Mouse (Mus musculus) frontal cortex, adult (tissue): Measurements from ENCODE around the gene Olfr68.
"Not testable (repeated sequence)": the region's sequence is repeated elsewhere in the genome, so short reads cannot be mapped to it uniquely, and the experiment has no call there.

ENCODE experiments used
- ATAC-seq: cut with Nextera tagmentation; 2 replicates; pipeline ENCODE4 v1.9.2; 2017; ENCODE audit warnings: mild to moderate bottlenecking, moderate library complexity, mixed read lengths; ENCODE audit not compliant: low TSS enrichment

Olfr68 gene

GRCm38 (mm10) chr7:103779598-103779997 is at the start of gene Olfr68:
Gene Olfr68, minus strand, starts transcription at chr7:103779698.
- ATAC-seq = no peak

- no peak for ATAC-seq
Observed at GRCm38 (mm10) chr7:103827808-103828207, 48.3 kb upstream of the Olfr68 start, which contains the start of gene Hbb-bs. Gene Hbb-bs, minus strand, starts transcription at chr7:103828096.

GRCm38 (mm10) chr7:103827139-103827538 is 47.6 kb upstream of the Olfr68 start:
- not testable (repeated sequence) for ATAC-seq

- no peak for ATAC-seq
Observed at GRCm38 (mm10) chr7:103826255-103826887, 46.9 kb upstream of the Olfr68 start.

GRCm38 (mm10) chr7:103825536-103826254 is 46.2 kb upstream of the Olfr68 start:
- no peak for ATAC-seq

GRCm38 (mm10) chr7:103824597-103824996 is 45.1 kb upstream of the Olfr68 start:
- no peak for ATAC-seq

- ATAC-seq = peak; percentile 65; the same call in 1 of the 2 replicates
Observed at GRCm38 (mm10) chr7:103815085-103815484, 35.6 kb upstream of the Olfr68 start.

GRCm38 (mm10) chr7:103813766-103814165 is 34.3 kb upstream of the Olfr68 start, which contains the start of gene Hbb-bt:
Gene Hbb-bt, minus strand, starts transcription at chr7:103813996.
- ATAC-seq = no peak

GRCm38 (mm10) chr7:103813152-103813551 is 33.7 kb upstream of the Olfr68 start:
- ATAC-seq = not testable (repeated sequence)

- ATAC-seq = no peak
Observed at GRCm38 (mm10) chr7:103812174-103812573, 32.7 kb upstream of the Olfr68 start.

GRCm38 (mm10) chr7:103811223-103811845 is 31.8 kb upstream of the Olfr68 start:
- ATAC-seq = no peak

GRCm38 (mm10) chr7:103810746-103811145 is 31.2 kb upstream of the Olfr68 start:
- ATAC-seq = no peak

- no peak for ATAC-seq
Observed at GRCm38 (mm10) chr7:103810296-103810695, 30.8 kb upstream of the Olfr68 start.

GRCm38 (mm10) chr7:103809801-103810155 is 30.3 kb upstream of the Olfr68 start:
- no peak for ATAC-seq

- ATAC-seq = no peak
Observed at GRCm38 (mm10) chr7:103808971-103809800, 29.7 kb upstream of the Olfr68 start.

GRCm38 (mm10) chr7:103808120-103808519 is 28.6 kb upstream of the Olfr68 start:
- not testable (repeated sequence) for ATAC-seq

- peak; percentile 62 for ATAC-seq
Observed at GRCm38 (mm10) chr7:103806856-103807255, 27.4 kb upstream of the Olfr68 start.

- no peak for ATAC-seq
Observed at GRCm38 (mm10) chr7:103792669-103793388, 13.3 kb upstream of the Olfr68 start.

- ATAC-seq = no peak
Observed at GRCm38 (mm10) chr7:103791721-103792120, 12.2 kb upstream of the Olfr68 start, which contains the start of gene Olfr67. Gene Olfr67, minus strand, starts transcription at chr7:103791821.

- not testable (repeated sequence) for ATAC-seq
Observed at GRCm38 (mm10) chr7:103777652-103778051, 1.8 kb downstream of the Olfr68 start.

- no peak for ATAC-seq
Observed at GRCm38 (mm10) chr7:103771494-103771893, 8.0 kb downstream of the Olfr68 start, which contains the start of gene Olfr69. Gene Olfr69, minus strand, starts transcription at chr7:103771594.
